Mouse (Mus musculus) E14TG2a.4 (cell line): ENCODE measurements around the gene 1700034J05Rik.

Experiments used
- CTCF ChIP-seq: conservative IDR thresholded peaks from 2 replicates; pipeline ENCODE4 v1.5.1; 2014; ENCODE audit warnings: low read length
- POU5F1 ChIP-seq: IDR thresholded peaks from 2 replicates; pipeline ENCODE4 v1.6.1; 2014; ENCODE audit warnings: low read length, borderline replicate concordance

DNA sequence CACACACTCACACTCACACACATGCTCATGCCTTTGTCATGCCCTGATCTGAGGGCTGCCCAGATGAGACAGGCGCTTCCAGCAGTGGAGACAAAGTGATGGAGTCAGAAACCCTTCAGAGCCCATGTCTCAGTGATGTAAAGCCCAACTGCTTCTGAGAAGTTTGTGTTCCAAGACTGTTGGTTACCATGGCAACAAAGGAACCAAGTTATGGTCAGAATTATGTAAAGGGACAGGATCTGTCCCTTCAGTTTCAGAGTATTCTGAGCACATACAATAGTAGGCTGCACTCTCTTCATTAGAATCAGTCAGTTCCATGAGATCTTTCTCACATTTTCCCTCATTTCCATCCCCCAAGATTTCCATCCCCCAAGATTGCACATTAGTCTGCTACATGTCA is at the start of gene 1700034J05Rik:
- TF ChIP-seq CTCF (no peak), POU5F1 (no peak)
